Mouse (Mus musculus) embryonic facial prominence, embryonic 14.5 days (tissue): ENCODE data around the gene Diras1. TPM values are rescaled to one million over a fixed set of nuclear protein-coding genes. Genes with fewer than 3 reads are reported as not detected.

Source experiments
- ATAC-seq: fragments of 200-750 bp; cut with Nextera tagmentation; 2 replicates; pipeline ENCODE4 v1.8.0; 2017; ENCODE audit warnings: low read depth, moderate number of reproducible peaks, moderate TSS enrichment
- DNase-seq: peaks from one replicate; pipeline ENCODE4 v3.0.0-alpha.2; 2015; ENCODE audit warnings: low spot score
- H3K27ac ChIP-seq: fragments of 300-500 bp; sonication (generic); replicated peaks from 2 replicates; pipeline ENCODE4 v1.5.1; 2014; ENCODE audit warnings: low read depth, mild to moderate bottlenecking, low read length, moderate library complexity
- H3K27me3 ChIP-seq: fragments of 300-500 bp; sonication (generic); replicated peaks from 2 replicates; pipeline ENCODE4 v1.6.1; 2014; ENCODE audit warnings: low read length; ENCODE audit not compliant: control insufficient read depth, insufficient read depth
- H3K36me3 ChIP-seq: fragments of 300-500 bp; sonication (generic); 2 replicates; pipeline ENCODE4 v1.6.1; 2014; ENCODE audit warnings: low read length, mixed read lengths; ENCODE audit not compliant: control insufficient read depth, insufficient read depth
- H3K4me1 ChIP-seq: fragments of 300-500 bp; sonication (generic); 2 replicates; pipeline ENCODE4 v1.6.1; 2014; ENCODE audit warnings: antibody characterized with exemption, low read length; ENCODE audit not compliant: control insufficient read depth, insufficient read depth
- H3K4me2 ChIP-seq: fragments of 300-500 bp; sonication (generic); 2 replicates; pipeline ENCODE4 v1.6.1; 2014; ENCODE audit warnings: low read depth, mild to moderate bottlenecking, low read length, moderate library complexity, mixed read lengths
- H3K4me3 ChIP-seq: fragments of 300-500 bp; sonication (generic); 2 replicates; pipeline ENCODE4 v1.5.1; 2014; ENCODE audit warnings: low read depth, mild to moderate bottlenecking, low read length
- H3K9ac ChIP-seq: fragments of 300-500 bp; sonication (generic); 2 replicates; pipeline ENCODE4 v1.6.1; 2014; ENCODE audit warnings: low read depth, mild to moderate bottlenecking, low read length, moderate library complexity, mixed read lengths
- H3K9me3 ChIP-seq: fragments of 300-500 bp; sonication (generic); 2 replicates; pipeline ENCODE4 v1.6.1; 2016; ENCODE audit warnings: low read length; ENCODE audit not compliant: control insufficient read depth
- WGBS: fragments of 180-500 bp; shearing (Covaris S2); extraction: QIAGEN DNeasy Blood & Tissue Kit; methylation state at CpG from one replicate; pipeline ENCODE4 v1.1.7; 2014; 5-methylcytosine and 5-hydroxymethylcytosine counted together
- polyA plus RNA-seq: library from polyadenylated mRNA; unstranded; fragments of >200 nt; fragmentation: Nextera tagmentation; extraction: Ambion mirVana; gene quantifications from 2 replicates; pipeline ENCODE4 v1.2.1, GENCODE M21; 2014

Gene Diras1
- polyA plus RNA-seq, 1 experiment from 2014 or later: 0.95 TPM

GRCm38 (mm10) chr10:80985241-80985969 lies 40.1 kb downstream of the Diras1 start:
- peak overlapping the region; percentile 19 for H3K4me3 ChIP-seq
- no peaks in the 10 kb centered on the region for H3K36me3 ChIP-seq
- WGBS: 11% methylated on average over 25 of the region's 37 CpGs
- no peak overlapping the region for H3K27ac ChIP-seq
- DNase-seq (no peak), ATAC-seq (no peak; the same call in 1 of the 2 replicates)
- no peaks in the 10 kb centered on the region for H3K9me3 ChIP-seq
- H3K9ac ChIP-seq: peak overlapping the region; percentile 9
- peaks cover 24% of the 10 kb centered on the region for H3K27me3 ChIP-seq
- peaks cover 4% of the 10 kb centered on the region for H3K4me1 ChIP-seq
- peak overlapping the region; percentile 45 for H3K4me2 ChIP-seq

GRCm38 (mm10) chr10:80984223-80984622 lies 41.2 kb downstream of the Diras1 start:
- Histone ChIP-seq H3K27me3 (peaks cover 24% of the 10 kb centered on the region), H3K27ac (no peak overlapping the region), H3K4me3 (no peak overlapping the region), H3K4me2 (no peak overlapping the region), H3K9ac (no peak overlapping the region), H3K9me3 (no peaks in the 10 kb centered on the region), H3K36me3 (no peaks in the 10 kb centered on the region), H3K4me1 (peaks cover 4% of the 10 kb centered on the region)
- DNase-seq (no peak), ATAC-seq (no peak)
- 87% methylated on average over 12 of the region's 12 CpGs for WGBS

- Histone ChIP-seq H3K4me3 (no peak overlapping the region), H3K4me1 (peaks cover 4% of the 10 kb centered on the region), H3K27me3 (peaks cover 24% of the 10 kb centered on the region), H3K27ac (no peak overlapping the region), H3K9me3 (no peaks in the 10 kb centered on the region), H3K9ac (no peak overlapping the region), H3K36me3 (no peaks in the 10 kb centered on the region), H3K4me2 (no peak overlapping the region)
- WGBS: 53% methylated on average over 4 of the region's 4 CpGs
- no peak for DNase-seq
- ATAC-seq: no peak
Measured at GRCm38 (mm10) chr10:80982381-80982780, 43.1 kb downstream of the Diras1 start.

GRCm38 (mm10) chr10:80981564-80982112 lies 43.8 kb downstream of the Diras1 start:
- DNase-seq (no peak), ATAC-seq (no peak)
- Histone ChIP-seq H3K27ac (no peak overlapping the region), H3K4me2 (no peak overlapping the region), H3K27me3 (peaks cover 20% of the 10 kb centered on the region), H3K4me3 (no peak overlapping the region), H3K4me1 (peaks cover 4% of the 10 kb centered on the region), H3K9ac (no peak overlapping the region), H3K9me3 (no peaks in the 10 kb centered on the region), H3K36me3 (no peaks in the 10 kb centered on the region)
- WGBS: 52% methylated on average over 7 of the region's 7 CpGs

- DNase-seq (no peak), ATAC-seq (no peak)
- Histone ChIP-seq H3K27ac (no peak overlapping the region), H3K27me3 (no peaks in the 10 kb centered on the region), H3K9me3 (no peaks in the 10 kb centered on the region), H3K4me3 (no peak overlapping the region), H3K4me1 (peaks cover 5% of the 10 kb centered on the region), H3K4me2 (no peak overlapping the region), H3K9ac (no peak overlapping the region), H3K36me3 (no peaks in the 10 kb centered on the region)
- WGBS: 87% methylated on average over 11 of the region's 11 CpGs
Measured at GRCm38 (mm10) chr10:80975478-80975877, 50.0 kb downstream of the Diras1 start.

- no peaks in the 10 kb centered on the region for H3K36me3 ChIP-seq
Measured at GRCm38 (mm10) chr10:80973722-80974121, 51.7 kb downstream of the Diras1 start.

GRCm38 (mm10) chr10:80972071-80972987 lies 53.1 kb downstream of the Diras1 start:
- DNase-seq: peak; percentile 52
- no peak overlapping the region for H3K4me3 ChIP-seq
- H3K9ac ChIP-seq: no peak overlapping the region; the same call in 1 of the 2 replicates
- H3K4me1 ChIP-seq: peaks cover 6% of the 10 kb centered on the region
- ATAC-seq: peak; percentile 44; the same call in 1 of the 2 replicates
- no peaks in the 10 kb centered on the region for H3K9me3 ChIP-seq
- no peak overlapping the region for H3K4me2 ChIP-seq
- H3K27me3 ChIP-seq: no peaks in the 10 kb centered on the region
- H3K36me3 ChIP-seq: no peaks in the 10 kb centered on the region
- 38% methylated on average over 11 of the region's 11 CpGs for WGBS
- no peak overlapping the region for H3K27ac ChIP-seq

More at GRCm38 (mm10) chr10:80973722-80974121, 51.7 kb downstream of the Diras1 start:
- no peak for ATAC-seq
- 62% methylated on average over 1 of the region's 1 CpGs for WGBS
- H3K9me3 ChIP-seq: no peaks in the 10 kb centered on the region
- H3K27ac ChIP-seq: no peak overlapping the region
- H3K4me3 ChIP-seq: no peak overlapping the region
- H3K9ac ChIP-seq: no peak overlapping the region
- DNase-seq: no peak
- no peaks in the 10 kb centered on the region for H3K27me3 ChIP-seq
- peaks cover 5% of the 10 kb centered on the region for H3K4me1 ChIP-seq
- no peak overlapping the region for H3K4me2 ChIP-seq

GRCm38 (mm10) chr10:80971533-80971932 lies 53.9 kb downstream of the Diras1 start:
- no peak for ATAC-seq
- no peak for DNase-seq
- H3K4me1 ChIP-seq: peaks cover 10% of the 10 kb centered on the region
- no peak overlapping the region for H3K9ac ChIP-seq
- no peaks in the 10 kb centered on the region for H3K36me3 ChIP-seq
- no peak overlapping the region for H3K4me3 ChIP-seq
- H3K9me3 ChIP-seq: no peaks in the 10 kb centered on the region
- no peaks in the 10 kb centered on the region for H3K27me3 ChIP-seq
- H3K4me2 ChIP-seq: no peak overlapping the region
- H3K27ac ChIP-seq: no peak overlapping the region
- 74% methylated on average over 12 of the region's 15 CpGs for WGBS
